Mouse (Mus musculus) ovary, postnatal 14 days (tissue): ENCODE data around the gene Pate2.
A peak's percentile ranks its signal among the peaks of the same experiment; 100 is the strongest.

Experiments used
- DNase-seq: peaks from one replicate; pipeline ENCODE4 v3.0.0; 2022; ENCODE audit warnings: low spot score

Gene Pate2

GRCm38 (mm10) chr9:35569571-35570534 lies at the start of gene Pate2, which contains the start of gene Hyls1:
TSS of gene Pate2 (plus strand) at chr9:35570284.
TSS of gene Hyls1 (minus strand) at chr9:35570398.
- peak; percentile 81 for DNase-seq

GRCm38 (mm10) chr9:35520631-35521348 lies 49.3 kb upstream of the Pate2 start:
- DNase-seq, result no peak

GRCm38 (mm10) chr9:35522241-35522640 lies 47.8 kb upstream of the Pate2 start:
- DNase-seq, result no peak

DNA sequence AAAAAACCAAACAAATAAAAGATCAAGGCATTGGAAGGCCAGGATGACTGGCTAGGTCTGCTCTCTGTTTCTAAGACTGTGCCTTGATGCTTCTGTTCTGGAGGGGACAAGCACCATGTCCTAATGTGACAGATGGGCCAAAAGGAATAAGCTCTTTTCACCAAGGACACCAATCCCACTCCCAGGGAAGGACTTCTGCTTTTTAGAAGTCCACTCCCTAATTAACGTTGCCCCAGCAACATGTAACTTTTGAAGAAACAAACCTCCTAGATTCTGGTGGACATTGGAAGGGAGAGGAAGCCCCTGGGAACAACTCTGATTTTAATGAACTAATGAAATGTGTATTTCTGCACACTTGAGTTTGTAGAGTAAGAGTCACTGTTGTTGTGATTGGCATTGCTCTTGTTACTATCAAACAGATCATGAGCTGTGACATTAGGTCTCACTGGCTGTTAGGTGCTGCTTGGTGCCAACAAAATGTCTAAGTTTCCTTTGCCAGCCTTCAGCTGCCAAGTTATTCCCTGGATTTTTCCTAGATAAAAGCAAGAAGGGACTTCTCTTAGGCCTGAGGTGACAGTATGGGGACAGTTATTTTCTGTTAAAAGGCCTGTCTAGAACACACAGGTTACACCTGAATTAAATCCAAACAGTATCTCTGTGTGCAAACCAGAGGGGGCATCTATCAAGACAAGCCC lies 47.1 kb upstream of the Pate2 start:
- no peak for DNase-seq

- DNase-seq, result peak; percentile 43
Measured at GRCm38 (mm10) chr9:35523541-35523940, 46.5 kb upstream of the Pate2 start.

GRCm38 (mm10) chr9:35523941-35524411 lies 46.1 kb upstream of the Pate2 start:
- peak; percentile 63 for DNase-seq

- DNase-seq, result no peak
Measured at GRCm38 (mm10) chr9:35529141-35529540, 40.9 kb upstream of the Pate2 start.

DNA sequence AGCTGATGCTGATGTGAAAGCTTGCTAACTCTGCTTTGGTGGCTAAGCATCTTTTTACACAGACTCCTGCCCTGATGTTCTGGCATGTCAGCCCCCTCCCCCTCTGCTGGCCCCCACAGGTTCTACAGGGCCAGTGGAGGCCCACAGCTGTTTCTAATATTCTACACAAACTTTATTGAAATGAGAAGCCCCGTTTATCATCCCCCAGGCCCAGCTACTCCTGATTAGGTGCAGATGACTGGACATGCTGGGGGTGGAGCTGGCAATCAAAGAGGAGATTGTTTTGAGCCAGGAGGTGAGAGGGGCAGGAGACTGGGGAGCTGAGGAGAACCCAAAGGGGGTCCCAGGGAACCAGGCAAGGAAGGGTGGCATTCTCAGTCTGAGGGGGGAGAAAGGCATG lies 40.3 kb upstream of the Pate2 start:
- DNase-seq, result no peak

- DNase-seq, result peak; percentile 20
Measured at GRCm38 (mm10) chr9:35533266-35533665, 36.8 kb upstream of the Pate2 start.

GRCm38 (mm10) chr9:35535110-35535509 lies 35.0 kb upstream of the Pate2 start:
- peak; percentile 49 for DNase-seq

DNA sequence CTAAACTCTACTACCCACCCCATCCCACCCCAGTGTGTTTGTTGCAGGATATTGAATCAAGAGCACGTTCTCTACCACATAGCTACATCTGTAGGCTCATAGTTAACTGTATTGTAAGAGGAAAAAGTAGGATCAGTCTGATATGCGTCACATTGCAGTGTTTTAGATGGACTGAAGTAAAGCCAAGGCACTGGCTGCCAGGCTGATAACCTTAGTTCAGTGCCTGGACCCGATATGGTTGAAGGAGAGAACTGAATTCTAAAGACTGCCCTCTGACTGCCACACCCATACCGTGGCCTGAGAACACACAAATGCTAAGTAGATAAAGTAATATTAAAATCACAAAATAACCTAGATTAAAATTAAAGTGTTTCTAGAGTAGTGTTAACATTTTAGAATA lies 34.2 kb upstream of the Pate2 start:
- no peak for DNase-seq

GRCm38 (mm10) chr9:35539001-35539750 lies 30.9 kb upstream of the Pate2 start:
- no peak for DNase-seq

- DNase-seq, result no peak
Measured at GRCm38 (mm10) chr9:35541024-35541423, 29.1 kb upstream of the Pate2 start.

- peak; percentile 84 for DNase-seq
Measured at GRCm38 (mm10) chr9:35541488-35541887, 28.6 kb upstream of the Pate2 start.

- no peak for DNase-seq
Measured at GRCm38 (mm10) chr9:35541941-35542340, 28.1 kb upstream of the Pate2 start.

- no peak for DNase-seq
Measured at GRCm38 (mm10) chr9:35543099-35543860, 26.8 kb upstream of the Pate2 start.

DNA sequence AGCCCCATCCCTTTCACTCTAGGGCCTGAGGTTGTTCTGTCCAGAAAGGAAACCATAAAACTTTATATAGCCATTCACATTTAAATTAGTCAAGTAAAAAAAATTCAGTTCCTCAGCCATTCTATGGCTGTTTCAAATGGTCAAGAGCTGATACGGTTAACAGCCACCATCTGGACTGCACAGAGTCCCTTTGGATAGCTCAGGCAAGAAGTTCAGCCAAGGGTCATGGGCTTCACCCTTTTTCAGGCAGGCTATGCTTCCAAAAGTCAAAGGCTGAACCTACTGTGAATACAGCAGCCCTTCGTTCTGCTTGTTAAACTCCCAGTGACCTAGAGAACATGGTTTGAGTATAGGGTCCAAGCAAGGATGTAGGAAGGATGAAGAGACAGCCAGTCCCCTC lies 25.4 kb upstream of the Pate2 start:
- DNase-seq, result no peak

- DNase-seq, result no peak
Measured at GRCm38 (mm10) chr9:35545704-35546103, 24.4 kb upstream of the Pate2 start.

DNA sequence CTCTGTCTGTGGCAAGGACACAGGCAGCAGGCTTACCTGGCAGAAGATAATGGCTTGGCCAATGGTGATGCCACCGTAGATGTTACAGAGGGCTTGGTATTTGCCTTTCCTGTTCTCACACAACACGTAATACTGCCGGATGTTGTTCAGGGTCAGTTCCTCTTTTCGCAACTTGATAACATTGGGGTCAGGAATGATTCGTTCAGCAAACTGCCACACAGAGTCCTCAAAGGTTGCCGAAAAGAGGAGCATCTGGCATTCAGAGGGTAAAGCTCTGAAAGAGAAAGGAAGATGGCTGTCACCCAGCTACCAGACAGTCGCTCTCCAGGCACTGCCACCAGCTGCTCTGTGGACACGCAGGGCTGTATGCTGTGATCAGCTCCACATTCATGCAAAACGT lies 23.3 kb upstream of the Pate2 start:
- no peak for DNase-seq

GRCm38 (mm10) chr9:35548455-35548854 lies 21.6 kb upstream of the Pate2 start:
- no peak for DNase-seq
